Mouse (Mus musculus) liver, adult 2 months (tissue): Measurements from ENCODE around the gene Rab24. TPM values are rescaled to one million over a fixed set of nuclear protein-coding genes. Genes with fewer than 3 reads are reported as not detected.

Source experiments
- DNase-seq: peaks from one replicate; pipeline ENCODE4 v3.0.0-alpha.2; 2011; ENCODE audit warnings: low read depth, low spot score; ENCODE audit errors: extremely low read depth
- H3K27ac ChIP-seq: fragments of 200-500 bp; replicated peaks from 2 replicates; pipeline ENCODE4 v1.5.1; 2012; ENCODE audit warnings: low read depth, mild to moderate bottlenecking, control low read depth, inconsistent platforms, low read length; ENCODE audit not compliant: insufficient read depth
- H3K27me3 ChIP-seq: fragments of 200-500 bp; 2 replicates; pipeline ENCODE4 v1.6.1; 2012; ENCODE audit warnings: mild to moderate bottlenecking, moderate library complexity, low read length, inconsistent platforms; ENCODE audit not compliant: control insufficient read depth, insufficient read depth
- H3K36me3 ChIP-seq: fragments of 200-500 bp; 2 replicates; pipeline ENCODE4 v1.6.1; 2012; ENCODE audit warnings: low read length, inconsistent platforms; ENCODE audit not compliant: control insufficient read depth, insufficient read depth
- H3K4me1 ChIP-seq: fragments of 200-500 bp; 2 replicates; pipeline ENCODE4 v1.6.1; 2011; ENCODE audit warnings: low read length; ENCODE audit not compliant: control insufficient read depth, insufficient read depth
- H3K4me3 ChIP-seq: fragments of 200-500 bp; 2 replicates; pipeline ENCODE4 v1.5.1; 2011; ENCODE audit warnings: low read depth, mild to moderate bottlenecking, control low read depth, low read length, moderate library complexity; ENCODE audit not compliant: insufficient read depth
- H3K79me2 ChIP-seq: fragments of 200-500 bp; 2 replicates; pipeline ENCODE4 v1.6.1; 2012; ENCODE audit warnings: inconsistent platforms, mild to moderate bottlenecking, low read length, moderate library complexity; ENCODE audit not compliant: control insufficient read depth, insufficient read depth
- H3K9ac ChIP-seq: fragments of 200-500 bp; 2 replicates; pipeline ENCODE4 v1.6.1; 2012; ENCODE audit warnings: low read depth, mild to moderate bottlenecking, control low read depth, inconsistent platforms, low read length
- CTCF ChIP-seq: fragments of 200-500 bp; IDR thresholded peaks from 2 replicates; pipeline ENCODE4 v1.5.1; 2011; ENCODE audit warnings: low read depth, low read length, control low read depth
- POLR2A ChIP-seq: fragments of 200-500 bp; IDR thresholded peaks from 2 replicates; pipeline ENCODE4 v1.6.1; 2011; ENCODE audit warnings: low read length, control low read depth; ENCODE audit not compliant: insufficient read depth; ENCODE audit errors: extremely low read depth
- WGBS: fragments of 180-500 bp; shearing (Covaris S2); methylation state at CpG from one replicate; pipeline ENCODE4 v1.1.7; 2018; 5-methylcytosine and 5-hydroxymethylcytosine counted together
- polyA plus RNA-seq: library from polyadenylated mRNA; depleted of rRNA; stranded (reverse); fragments of >200 nt; gene quantifications from 2 replicates; pipeline ENCODE4 v1.2.3, GENCODE M21; 2012
- total RNA-seq: library from RNA; depleted of rRNA; stranded (reverse); fragments of >200 nt; gene quantifications from 2 replicates; pipeline ENCODE4 v1.2.3, GENCODE M21; 2014

Rab24 gene
- total and polyA plus RNA-seq, 2 experiments = 32.7 to 56.0 TPM

- Histone ChIP-seq H3K36me3 (peaks cover 41% of the 10 kb centered on the region), H3K4me1 (no peaks in the 10 kb centered on the region), H3K27me3 (no peaks in the 10 kb centered on the region), H3K4me3 (no peak overlapping the region), H3K9ac (no peak overlapping the region), H3K79me2 (no peaks in the 10 kb centered on the region), H3K27ac (no peak overlapping the region)
- no peak for TF ChIP-seq POLR2A
- TF ChIP-seq CTCF = no peak
- WGBS = 66% methylated on average over 2 of the region's 2 CpGs
- peak; percentile 60 for DNase-seq
These were observed 6.8 kb downstream of the Rab24 start for GRCm38 (mm10) chr13:55314891-55315412.

DNA sequence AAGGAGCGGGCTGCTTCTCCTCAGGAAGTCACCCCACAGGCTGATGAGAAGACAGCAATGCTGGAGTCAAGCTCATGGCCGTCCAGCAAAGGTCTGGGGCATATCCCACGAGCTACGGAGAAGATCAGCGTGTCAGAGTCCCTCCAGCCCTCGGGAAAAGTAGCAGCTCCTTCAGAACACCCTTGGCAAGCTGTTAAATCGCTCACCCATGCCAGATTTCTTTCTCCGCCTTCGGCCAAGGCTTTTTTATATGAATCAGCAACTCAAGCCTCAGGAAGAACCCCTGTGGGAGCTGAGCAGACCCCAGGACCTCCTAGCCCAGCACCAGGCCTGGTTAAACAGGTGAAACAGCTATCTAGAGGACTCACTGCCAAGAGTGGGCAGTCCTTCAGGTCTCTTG, 8.7 kb downstream of the Rab24 start:
- WGBS = 91% methylated on average over 9 of the region's 9 CpGs

DNA sequence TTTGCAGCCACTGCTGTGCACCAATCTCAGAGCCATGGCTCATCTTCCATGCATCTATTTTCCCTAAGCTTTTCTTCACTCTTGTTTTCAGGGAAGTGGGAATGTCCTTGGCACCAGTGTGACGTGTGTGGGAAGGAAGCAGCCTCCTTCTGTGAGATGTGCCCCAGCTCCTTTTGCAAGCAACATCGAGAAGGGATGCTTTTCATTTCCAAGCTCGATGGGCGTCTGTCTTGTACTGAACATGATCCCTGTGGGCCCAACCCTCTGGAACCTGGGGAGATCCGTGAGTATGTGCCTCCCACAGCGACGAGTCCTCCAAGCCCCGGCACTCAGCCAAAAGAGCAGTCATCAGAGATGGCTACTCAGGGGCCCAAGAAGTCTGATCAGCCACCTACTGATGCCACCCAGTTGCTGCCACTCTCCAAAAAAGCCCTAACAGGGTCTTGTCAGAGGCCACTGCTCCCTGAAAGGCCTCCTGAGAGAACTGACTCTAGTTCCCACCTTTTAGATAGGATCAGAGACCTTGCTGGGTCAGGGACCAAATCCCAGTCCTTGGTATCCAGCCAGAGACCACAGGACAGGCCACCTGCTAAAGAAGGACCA, 9.6 kb downstream of the Rab24 start:
- no peak overlapping the region for H3K4me3 ChIP-seq
- no peak for DNase-seq
- H3K36me3 ChIP-seq = peaks cover 61% of the 10 kb centered on the region
- TF ChIP-seq CTCF (no peak), POLR2A (no peak)
- H3K79me2 ChIP-seq = no peaks in the 10 kb centered on the region
- no peak overlapping the region for H3K9ac ChIP-seq
- no peaks in the 10 kb centered on the region for H3K4me1 ChIP-seq
- no peak overlapping the region for H3K27ac ChIP-seq
- 91% methylated on average over 8 of the region's 8 CpGs for WGBS
- H3K27me3 ChIP-seq = no peaks in the 10 kb centered on the region

More for the DNA sequence above, 8.7 kb downstream of the Rab24 start:
- no peaks in the 10 kb centered on the region for H3K79me2 ChIP-seq
- H3K9ac ChIP-seq = no peak overlapping the region
- no peak for TF ChIP-seq CTCF
- TF ChIP-seq POLR2A = no peak
- H3K36me3 ChIP-seq = peaks cover 52% of the 10 kb centered on the region
- no peak overlapping the region for H3K27ac ChIP-seq
- no peaks in the 10 kb centered on the region for H3K27me3 ChIP-seq
- DNase-seq = no peak
- no peaks in the 10 kb centered on the region for H3K4me1 ChIP-seq
- no peak overlapping the region for H3K4me3 ChIP-seq

- no peak for DNase-seq
- Histone ChIP-seq H3K36me3 (peaks cover 74% of the 10 kb centered on the region), H3K4me3 (no peak overlapping the region), H3K9ac (no peak overlapping the region), H3K27me3 (no peaks in the 10 kb centered on the region), H3K4me1 (no peaks in the 10 kb centered on the region), H3K79me2 (no peaks in the 10 kb centered on the region), H3K27ac (no peak overlapping the region)
- WGBS = 90% methylated on average over 5 of the region's 5 CpGs
- TF ChIP-seq POLR2A (no peak), CTCF (no peak)
These were observed 20.8 kb downstream of the Rab24 start for GRCm38 (mm10) chr13:55300913-55301312.

DNA sequence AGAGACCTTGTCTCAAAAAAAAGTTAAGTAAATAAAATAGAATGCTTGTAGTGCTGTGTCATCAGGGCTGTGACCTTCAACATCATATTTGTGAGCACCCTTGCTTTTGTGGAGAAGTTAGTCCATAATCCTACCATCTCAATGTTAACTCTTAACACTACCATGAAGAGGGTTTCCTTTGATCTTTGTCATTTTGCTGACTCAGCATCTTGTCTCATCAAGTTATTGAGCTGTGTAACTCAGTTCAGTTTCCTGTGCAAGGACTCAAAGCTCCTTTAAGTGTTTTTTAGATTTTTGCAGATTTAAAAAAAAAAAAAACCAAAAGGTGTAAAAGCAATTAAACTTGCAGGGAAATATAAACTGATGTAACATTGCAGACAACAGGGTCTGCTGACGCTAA, 25.0 kb downstream of the Rab24 start:
- Histone ChIP-seq H3K27ac (no peak overlapping the region), H3K4me1 (no peaks in the 10 kb centered on the region), H3K36me3 (peaks cover 73% of the 10 kb centered on the region), H3K4me3 (no peak overlapping the region), H3K9ac (no peak overlapping the region), H3K79me2 (no peaks in the 10 kb centered on the region), H3K27me3 (no peaks in the 10 kb centered on the region)
- TF ChIP-seq POLR2A (no peak), CTCF (no peak)
- WGBS = 96% methylated on average over 1 of the region's 1 CpGs
- no peak for DNase-seq

GRCm38 (mm10) chr13:55288854-55289253, 32.9 kb downstream of the Rab24 start:
- DNase-seq = no peak
- H3K79me2 ChIP-seq = no peaks in the 10 kb centered on the region
- H3K4me3 ChIP-seq = no peak overlapping the region
- H3K27ac ChIP-seq = no peak overlapping the region
- no peak for TF ChIP-seq CTCF
- no peak for TF ChIP-seq POLR2A
- H3K9ac ChIP-seq = no peak overlapping the region
- H3K4me1 ChIP-seq = no peaks in the 10 kb centered on the region
- no peaks in the 10 kb centered on the region for H3K27me3 ChIP-seq
- H3K36me3 ChIP-seq = peaks cover 61% of the 10 kb centered on the region
- WGBS = 84% methylated on average over 3 of the region's 3 CpGs
